Mouse (Mus musculus): ENCODE results near the gene Abcg1.
A peak's percentile ranks its signal among the peaks of the same experiment; 100 is the strongest.

Abcg1 gene

GRCm38 (mm10) chr17:31057151-31057890, at the start of gene Abcg1:
Abcg1 (plus strand) TSS chr17:31057675.
- DNase-seq (ENCODE audit: low spot score in 2 of 2): peak in 1 of 2 experiments; percentile 55

- no peak for DNase-seq (ENCODE audit: low spot score in 2 of 2)
Observed at GRCm38 (mm10) chr17:31008416-31008815, 49.1 kb upstream of the Abcg1 start.

GRCm38 (mm10) chr17:31011551-31012394, 45.7 kb upstream of the Abcg1 start:
- DNase-seq (ENCODE audit: low spot score in 2 of 2): no peak

- DNase-seq (ENCODE audit: low spot score in 2 of 2): peak in 1 of 2 experiments; percentile 37
Observed at GRCm38 (mm10) chr17:31018267-31018666, 39.2 kb upstream of the Abcg1 start.

DNA sequence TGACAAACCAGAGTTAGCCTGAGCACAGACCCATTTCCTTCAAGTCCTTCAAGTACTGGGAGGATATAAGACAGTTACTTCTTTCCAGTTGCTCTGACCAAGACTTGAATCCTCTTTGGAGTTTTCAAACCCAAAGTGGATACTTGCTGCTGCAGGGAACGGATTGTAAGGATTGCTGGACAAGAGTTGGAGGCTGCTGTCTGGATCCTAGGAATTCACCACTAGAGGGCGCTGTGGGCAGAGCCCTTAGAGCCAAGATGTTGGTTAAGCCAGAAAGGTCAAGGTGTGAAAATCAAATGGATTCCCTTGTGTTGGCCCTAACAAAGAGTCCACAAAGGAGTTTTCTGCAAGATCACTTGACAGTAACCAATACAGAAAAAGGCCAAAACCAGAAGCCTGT, 38.0 kb upstream of the Abcg1 start:
- peak; percentile 18 to 47 for DNase-seq (ENCODE audit: low spot score in 2 of 2)

DNA sequence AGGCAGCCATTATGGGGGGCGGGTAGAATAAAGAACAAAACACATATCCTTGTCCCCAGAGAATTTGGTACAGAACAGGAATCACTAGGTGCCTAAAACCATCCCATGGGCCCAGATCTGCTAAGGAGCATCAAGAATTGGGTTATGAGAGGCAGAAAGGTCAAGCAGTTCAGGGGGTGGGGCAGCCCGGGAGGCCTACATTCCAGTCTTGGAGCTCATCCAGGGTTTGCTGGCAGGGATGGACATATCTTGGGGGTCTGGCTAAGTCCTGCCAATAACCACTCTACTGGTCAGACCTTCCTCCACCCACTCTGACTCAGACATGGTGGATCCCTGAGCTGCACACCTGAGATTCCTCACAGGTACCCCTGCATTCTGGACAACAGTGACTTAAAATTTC, 37.4 kb upstream of the Abcg1 start:
- DNase-seq (ENCODE audit: low spot score in 2 of 2): no peak

- DNase-seq (ENCODE audit: low spot score in 2 of 2): no peak
Observed at GRCm38 (mm10) chr17:31021276-31021675, 36.2 kb upstream of the Abcg1 start.

- no peak for DNase-seq (ENCODE audit: low spot score in 2 of 2)
Observed at GRCm38 (mm10) chr17:31024125-31024781, 33.2 kb upstream of the Abcg1 start.

DNA sequence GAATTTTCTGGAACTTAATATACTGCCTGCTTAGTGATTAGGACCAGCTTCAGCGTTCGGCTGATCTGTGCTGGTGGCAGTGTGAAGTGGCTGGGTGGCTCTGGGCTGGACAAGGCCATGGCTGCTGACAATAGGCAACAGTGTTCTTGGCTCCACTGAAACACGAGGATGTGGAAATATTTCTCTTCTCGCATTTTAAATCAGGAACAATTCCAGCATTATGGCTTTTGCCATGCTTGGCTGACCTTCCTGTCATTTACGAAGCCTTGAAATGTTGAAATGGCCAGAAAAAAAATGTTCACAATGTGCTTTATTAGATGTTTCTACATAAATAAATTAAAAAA, 32.7 kb upstream of the Abcg1 start:
- DNase-seq (ENCODE audit: low spot score in 2 of 2): no peak

GRCm38 (mm10) chr17:31026986-31027385, 30.5 kb upstream of the Abcg1 start:
- no peak for DNase-seq (ENCODE audit: low spot score in 2 of 2)

DNA sequence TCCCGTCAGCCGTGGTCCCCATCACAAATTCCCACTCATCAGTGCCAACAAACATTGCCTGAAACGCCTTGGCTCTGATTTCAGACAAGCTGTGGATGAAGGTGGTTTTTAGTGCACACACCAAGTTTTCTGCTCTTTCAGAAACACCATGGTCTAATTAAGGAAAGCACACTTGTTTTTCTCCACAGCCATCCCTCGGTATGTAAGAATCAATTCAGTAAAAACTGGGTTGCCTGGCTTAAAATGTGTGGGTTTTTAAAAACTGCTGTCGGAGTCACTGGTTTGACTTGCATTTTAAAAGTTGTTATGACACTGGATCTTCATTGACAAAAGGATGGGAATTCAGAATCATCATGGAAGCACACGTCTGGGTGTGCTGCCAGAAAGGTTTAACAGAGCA, 29.8 kb upstream of the Abcg1 start:
- no peak for DNase-seq (ENCODE audit: low spot score in 2 of 2)

DNA sequence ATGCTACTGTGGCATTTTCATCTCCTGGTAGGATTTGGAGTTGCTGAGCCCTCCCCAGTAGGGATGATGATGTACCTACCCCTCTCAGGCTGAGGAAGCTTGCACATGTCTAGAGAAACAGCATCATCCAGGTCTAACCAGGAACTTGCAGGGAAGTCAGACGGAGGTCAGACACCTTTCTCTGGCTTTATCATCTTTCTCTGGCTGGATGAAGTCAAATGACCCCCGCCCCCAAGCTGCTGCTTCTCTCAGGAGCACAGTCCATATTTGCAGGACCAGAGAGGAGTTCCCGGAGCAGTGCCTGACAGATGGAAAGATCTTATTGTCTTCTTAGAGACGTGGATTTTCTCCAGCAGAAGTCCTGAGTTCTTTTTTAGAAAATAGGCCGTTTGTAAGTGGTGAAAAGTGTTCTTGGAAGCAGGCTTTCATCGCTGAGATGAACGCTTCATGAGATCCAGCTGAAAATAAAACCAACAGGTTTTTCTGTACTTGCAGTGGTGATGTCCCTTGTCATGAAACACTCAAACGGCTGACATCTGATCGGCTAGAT, 28.6 kb upstream of the Abcg1 start:
- DNase-seq (ENCODE audit: low spot score in 2 of 2): no peak

GRCm38 (mm10) chr17:31029407-31029806, 28.1 kb upstream of the Abcg1 start:
- DNase-seq (ENCODE audit: low spot score in 2 of 2): no peak

DNA sequence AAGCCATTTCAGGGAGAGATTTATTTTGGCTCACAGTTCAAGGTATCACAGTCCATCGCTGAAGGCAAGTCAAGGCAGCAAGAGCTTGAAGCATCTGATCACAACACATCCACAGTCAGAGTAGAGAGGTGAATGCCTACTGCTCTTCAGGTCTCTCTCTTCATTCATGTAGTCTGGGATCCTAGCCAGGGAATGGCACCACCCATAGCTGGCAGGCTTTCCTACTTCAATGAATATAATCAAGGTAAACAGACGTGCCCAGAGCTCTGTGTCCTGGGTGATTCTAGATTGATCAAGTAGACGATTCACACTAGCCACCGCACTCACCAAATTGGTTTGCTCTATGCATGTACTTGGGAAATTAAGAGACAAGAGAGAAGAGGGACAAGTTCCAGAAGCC, 25.1 kb upstream of the Abcg1 start:
- no peak for DNase-seq (ENCODE audit: low spot score in 2 of 2)

DNA sequence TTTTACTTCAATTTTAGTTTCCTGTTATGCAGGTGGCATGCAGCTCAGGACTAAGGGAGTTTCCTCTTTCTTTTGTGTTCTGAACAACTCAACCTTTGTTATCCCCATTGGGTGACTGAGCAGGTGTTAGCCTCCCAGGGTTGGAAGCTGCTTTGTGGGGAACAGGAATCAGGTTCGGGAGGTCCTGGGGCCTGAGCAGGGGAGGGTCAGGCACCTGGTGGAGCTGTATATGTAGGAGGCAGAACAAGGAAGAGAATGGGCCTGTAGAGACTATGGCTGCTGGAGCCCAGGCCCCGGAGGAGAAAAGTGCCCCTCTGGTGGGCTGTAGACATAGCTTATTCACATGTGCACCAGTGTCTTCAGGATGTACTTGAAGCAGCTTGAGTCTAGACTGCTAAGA, 24.2 kb upstream of the Abcg1 start:
- no peak for DNase-seq (ENCODE audit: low spot score in 2 of 2)

DNA sequence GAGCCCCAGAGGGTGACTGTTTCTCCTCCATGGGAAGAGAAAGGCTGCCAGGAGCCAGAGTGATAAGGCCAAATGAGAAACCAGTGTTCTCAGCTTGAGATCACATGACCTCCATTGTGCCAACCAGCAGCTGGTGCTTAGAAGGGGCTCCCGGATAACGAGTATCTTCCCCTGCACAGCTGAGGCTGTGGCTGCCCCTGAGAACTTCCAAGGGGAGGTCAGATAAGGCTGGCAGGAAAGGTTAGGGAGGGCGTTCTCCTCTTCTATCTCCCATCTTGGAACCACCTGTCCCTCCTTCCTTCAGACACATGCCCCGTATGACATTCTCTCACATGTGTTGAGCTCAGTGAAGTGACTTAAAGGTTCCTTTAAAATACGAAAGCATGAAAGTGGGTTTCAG, 23.3 kb upstream of the Abcg1 start:
- no peak for DNase-seq (ENCODE audit: low spot score in 2 of 2)

DNA sequence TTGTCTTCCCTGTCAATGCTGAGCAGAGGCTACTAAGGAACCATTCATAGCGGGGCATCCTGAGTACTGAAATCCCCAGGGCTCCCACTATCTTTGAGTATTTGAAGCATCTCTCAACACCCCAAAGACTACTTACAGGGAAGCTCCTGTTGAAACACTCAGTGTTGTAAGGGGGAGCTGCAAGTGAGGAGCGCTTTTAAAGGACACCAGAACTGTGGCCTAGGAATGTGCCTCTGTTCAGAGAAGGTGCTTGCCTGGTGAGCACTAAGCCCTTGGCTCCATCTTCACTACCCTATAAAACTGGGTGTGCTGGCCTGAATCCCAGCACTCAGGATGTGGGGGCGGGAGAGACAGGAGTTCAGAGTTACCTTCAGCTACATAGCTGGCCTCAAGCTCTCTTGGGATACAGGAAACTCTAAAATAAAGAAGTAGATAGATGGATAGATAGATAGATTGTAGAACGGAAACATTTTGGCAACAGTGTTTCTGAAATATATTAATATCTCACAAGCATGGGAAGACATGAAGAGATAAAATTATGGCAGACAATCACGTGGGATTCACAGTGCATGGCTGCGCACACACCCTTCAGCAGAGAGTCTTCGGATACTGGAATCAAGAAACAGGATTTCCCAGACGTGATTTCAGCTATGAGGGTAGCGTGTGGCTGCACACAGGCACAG, 22.7 kb upstream of the Abcg1 start:
- DNase-seq (ENCODE audit: low spot score in 2 of 2): no peak

- no peak for DNase-seq (ENCODE audit: low spot score in 2 of 2)
Observed at GRCm38 (mm10) chr17:31036168-31036876, 21.2 kb upstream of the Abcg1 start.

GRCm38 (mm10) chr17:31037331-31037730, 20.1 kb upstream of the Abcg1 start:
- no peak for DNase-seq (ENCODE audit: low spot score in 2 of 2)

- peak; percentile 25 to 38 for DNase-seq (ENCODE audit: low spot score in 2 of 2)
Observed at GRCm38 (mm10) chr17:31038381-31038780, 19.1 kb upstream of the Abcg1 start.

- no peak for DNase-seq (ENCODE audit: low spot score in 2 of 2)
Observed at GRCm38 (mm10) chr17:31039626-31040025, 17.8 kb upstream of the Abcg1 start.

Data from urinary bladder, adult 18-20 months (tissue).